Comparison of ENCODE assay signal across 17 mouse cellular contexts in the genomic region with DNA sequence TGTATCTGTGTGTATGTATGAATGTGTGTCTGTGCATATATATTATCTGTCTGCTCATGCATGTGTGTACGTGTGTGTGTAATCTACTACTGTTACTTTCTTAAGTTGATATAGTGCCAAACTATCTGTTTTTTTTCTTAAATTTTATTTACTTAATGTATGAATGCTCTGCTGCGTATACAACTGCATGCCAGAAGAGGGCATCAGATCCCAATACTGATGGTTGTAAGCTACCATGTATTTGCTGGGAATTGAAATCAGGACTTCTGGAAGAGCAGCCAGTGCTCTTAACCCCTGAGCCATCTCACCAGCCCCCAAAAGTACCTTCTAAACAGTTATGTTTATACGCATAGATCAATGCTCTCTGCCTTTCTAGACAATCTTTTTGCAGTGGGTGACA.
DNase-seq lines count a peak whose midpoint lies in the region; ATAC-seq and TF ChIP-seq lines count a peak whose summit lies in the region.
"Had no signal": no experiment of that assay in that cellular context is flagged by ENCODE, and none has a peak within 500 bp of the region (broad histone marks: within the 10 kb centered on the region; RNA-seq: fewer than 3 reads in every experiment).

No protein-coding gene starts in this region.

- H3K9ac ChIP-seq in forebrain, postnatal 0 days, result no peak overlapping the region
- H3K9ac ChIP-seq in forebrain, embryonic 12.5 days, result no peak overlapping the region
- no peak overlapping the region for H3K9ac ChIP-seq in liver, embryonic 14.5 days (replicated peaks)
- H3K9ac ChIP-seq in liver, embryonic 11.5 days (ENCODE audit: low read depth, low read length), result no peak overlapping the region
- no peak overlapping the region for H3K9ac ChIP-seq in kidney, embryonic 15.5 days
- H3K9ac ChIP-seq: hindbrain, embryonic 13.5 days; intestine, embryonic 15.5 days; limb, embryonic 15.5 days; neural tube, embryonic 13.5 days had no signal

- H3K36me3 ChIP-seq in forebrain, postnatal 0 days (ENCODE audit: insufficient read depth), result peaks cover 26% of the 10 kb centered on the region
- 0 out of 2 replicates have a peak, but pooled peaks cover 8% of the 10 kb centered on the region for H3K36me3 ChIP-seq in forebrain, embryonic 12.5 days (replicated peaks)
- no peaks in the 10 kb centered on the region for H3K36me3 ChIP-seq in liver, embryonic 14.5 days (replicated peaks; ENCODE audit: control insufficient read depth, insufficient read depth, low read depth)
- H3K36me3 ChIP-seq in liver, embryonic 11.5 days (ENCODE audit: control insufficient read depth, insufficient read depth, low read length), result peaks cover 4% of the 10 kb centered on the region; the same call in 1 of the 2 replicates
- peaks cover 16% of the 10 kb centered on the region; the same call in 1 of the 2 replicates for H3K36me3 ChIP-seq in kidney, embryonic 15.5 days
- H3K36me3 ChIP-seq: intestine, embryonic 15.5 days had no signal

- no peak for ATAC-seq in forebrain, postnatal 0 days
- ATAC-seq in forebrain, embryonic 12.5 days (ENCODE audit: low FRiP score), result no peak
- no peak for ATAC-seq in liver, embryonic 14.5 days (ENCODE audit: insufficient read depth)
- ATAC-seq in liver, embryonic 11.5 days (replicated peaks; ENCODE audit: low FRiP score), result no peak
- no peak for ATAC-seq in kidney, embryonic 15.5 days (replicated peaks; ENCODE audit: low FRiP score)
- ATAC-seq: intestine, embryonic 15.5 days had no signal

- DNase-seq in forebrain, postnatal 0 days, result no peak
- no peak for DNase-seq in liver, embryonic 14.5 days (ENCODE audit: low read depth in 3 of 3, low spot score in 3 of 3)
- no peak for DNase-seq in liver, embryonic 11.5 days (ENCODE audit: low spot score)
- DNase-seq in A20 (ENCODE audit: low read depth, low spot score), result peak; percentile 19
- peak; percentile 25 for DNase-seq in ZHBTc4 (ENCODE audit: low read depth, low spot score)
- no peak for DNase-seq in right cerebral cortex, adult 2 months (ENCODE audit: low spot score in 2 of 2)
- DNase-seq: adrenal gland, postnatal 25 days; cerebellum, adult 2 months; gastrocnemius, postnatal 10 days; thymus, adult 2 months had no signal

- H3K27ac ChIP-seq in forebrain, postnatal 0 days (ENCODE audit: low read depth, low read length), result no peak overlapping the region
- H3K27ac ChIP-seq in forebrain, embryonic 12.5 days, result no peak overlapping the region
- no peak overlapping the region for H3K27ac ChIP-seq in liver, embryonic 14.5 days
- no peak overlapping the region for H3K27ac ChIP-seq in liver, embryonic 11.5 days (ENCODE audit: low read depth, low read length)
- no peak overlapping the region for H3K27ac ChIP-seq in kidney, embryonic 15.5 days
- H3K27ac ChIP-seq: hindbrain, embryonic 13.5 days; intestine, embryonic 15.5 days; limb, embryonic 15.5 days; neural tube, embryonic 13.5 days had no signal

- H3K27me3 ChIP-seq in forebrain, postnatal 0 days (ENCODE audit: insufficient read depth, low read length), result no peaks in the 10 kb centered on the region
- H3K27me3 ChIP-seq in forebrain, embryonic 12.5 days, result no peaks in the 10 kb centered on the region
- no peaks in the 10 kb centered on the region for H3K27me3 ChIP-seq in liver, embryonic 14.5 days (ENCODE audit: control insufficient read depth, insufficient read depth, low read length)
- H3K27me3 ChIP-seq in liver, embryonic 11.5 days (replicated peaks; ENCODE audit: control insufficient read depth, insufficient read depth, low read length), result no peaks in the 10 kb centered on the region
- no peaks in the 10 kb centered on the region for H3K27me3 ChIP-seq in kidney, embryonic 15.5 days
- H3K27me3 ChIP-seq: hindbrain, embryonic 13.5 days; intestine, embryonic 15.5 days; limb, embryonic 15.5 days; megakaryocyte, embryonic 14.5 days; neural tube, embryonic 13.5 days had no signal

- no peaks in the 10 kb centered on the region for H3K9me3 ChIP-seq in forebrain, postnatal 0 days (ENCODE audit: low read length)
- no peaks in the 10 kb centered on the region for H3K9me3 ChIP-seq in forebrain, embryonic 12.5 days
- H3K9me3 ChIP-seq in liver, embryonic 14.5 days (ENCODE audit: control insufficient read depth, low read length), result no peaks in the 10 kb centered on the region
- no peaks in the 10 kb centered on the region for H3K9me3 ChIP-seq in liver, embryonic 11.5 days (ENCODE audit: control insufficient read depth, low read length)
- H3K9me3 ChIP-seq in kidney, embryonic 15.5 days (replicated peaks), result no peaks in the 10 kb centered on the region
- H3K9me3 ChIP-seq: hindbrain, embryonic 13.5 days; intestine, embryonic 15.5 days; limb, embryonic 15.5 days; megakaryocyte, embryonic 14.5 days; neural tube, embryonic 13.5 days had no signal

- WGBS in forebrain, postnatal 0 days, result 89% methylated on average over 3 of the region's 3 CpGs
- WGBS in forebrain, embryonic 12.5 days, result 89% methylated on average over 3 of the region's 3 CpGs
- 68% methylated on average over 3 of the region's 3 CpGs for WGBS in liver, embryonic 14.5 days (ENCODE audit: insufficient replicate concordance)
- 84% methylated on average over 3 of the region's 3 CpGs for WGBS in liver, embryonic 11.5 days
- 88% methylated on average over 3 of the region's 3 CpGs for WGBS in kidney, embryonic 15.5 days

- H3K4me2 ChIP-seq in forebrain, postnatal 0 days (ENCODE audit: low read depth), result no peak overlapping the region
- H3K4me2 ChIP-seq in forebrain, embryonic 12.5 days, result no peak overlapping the region
- no peak overlapping the region for H3K4me2 ChIP-seq in liver, embryonic 14.5 days (ENCODE audit: low read depth)
- no peak overlapping the region for H3K4me2 ChIP-seq in liver, embryonic 11.5 days
- no peak overlapping the region for H3K4me2 ChIP-seq in kidney, embryonic 15.5 days
- H3K4me2 ChIP-seq: hindbrain, embryonic 13.5 days; intestine, embryonic 15.5 days; limb, embryonic 15.5 days; neural tube, embryonic 13.5 days had no signal

- peak; percentile 16; the same call in 1 of the 2 replicates for TF ChIP-seq CTCF in forebrain, postnatal 0 days (IDR thresholded peaks at IDR 0.05; ENCODE audit: low read depth)
- TF ChIP-seq CTCF in liver, embryonic 14.5 days (IDR thresholded peaks at IDR 0.05; ENCODE audit: low read depth), result 0 out of 2 replicates have a peak, but pooled peaks have one; percentile 9

- H3K4me1 ChIP-seq in forebrain, postnatal 0 days (ENCODE audit: insufficient read depth), result no peaks in the 10 kb centered on the region
- H3K4me1 ChIP-seq in forebrain, embryonic 12.5 days, result no peaks in the 10 kb centered on the region
- peaks cover 0 to 5% of the 10 kb centered on the region in 2 experiments; a peak in 2 of 4 replicates for H3K4me1 ChIP-seq in liver, embryonic 14.5 days (replicated peaks; ENCODE audit: control insufficient read depth in 2 of 2, insufficient read depth in 2 of 2, low read length in 1 of 2)
- no peaks in the 10 kb centered on the region; the same call in 1 of the 2 replicates for H3K4me1 ChIP-seq in liver, embryonic 11.5 days (replicated peaks; ENCODE audit: control insufficient read depth, insufficient read depth, low read length)
- H3K4me1 ChIP-seq in kidney, embryonic 15.5 days, result no peaks in the 10 kb centered on the region
- H3K4me1 ChIP-seq: hindbrain, embryonic 13.5 days; intestine, embryonic 15.5 days; limb, embryonic 15.5 days; neural tube, embryonic 13.5 days had no signal

- TF ChIP-seq EP300 in liver, embryonic 14.5 days (IDR thresholded peaks at IDR 0.05; ENCODE audit: low read depth), result no peak

- H3K4me3 ChIP-seq in forebrain, postnatal 0 days (ENCODE audit: low read depth, low read length), result no peak overlapping the region
- no peak overlapping the region for H3K4me3 ChIP-seq in forebrain, embryonic 12.5 days (replicated peaks)
- H3K4me3 ChIP-seq in liver, embryonic 14.5 days (ENCODE audit: insufficient read depth in 1 of 2, low read depth in 2 of 2, low read length in 2 of 2), result no peak overlapping the region
- H3K4me3 ChIP-seq in liver, embryonic 11.5 days (ENCODE audit: low read depth, low read length), result no peak overlapping the region
- H3K4me3 ChIP-seq in kidney, embryonic 15.5 days (replicated peaks), result no peak overlapping the region
- H3K4me3 ChIP-seq: hindbrain, embryonic 13.5 days; intestine, embryonic 15.5 days; limb, embryonic 15.5 days; megakaryocyte, embryonic 14.5 days; neural tube, embryonic 13.5 days had no signal

Comparison
In these comparisons a context has a peak if more than half of its experiments do, and no peak if none do; other contexts are left out.
1. DNase-seq: peak in A20 (single experiment) and ZHBTc4 (single experiment); none in forebrain, postnatal 0 days (single experiment), liver, embryonic 14.5 days (0 of 3), liver, embryonic 11.5 days (single experiment) and right cerebral cortex, adult 2 months (0 of 2).